Mouse (Mus musculus): ENCODE measurements around the gene Man1a2.

Man1a2 gene

DNA sequence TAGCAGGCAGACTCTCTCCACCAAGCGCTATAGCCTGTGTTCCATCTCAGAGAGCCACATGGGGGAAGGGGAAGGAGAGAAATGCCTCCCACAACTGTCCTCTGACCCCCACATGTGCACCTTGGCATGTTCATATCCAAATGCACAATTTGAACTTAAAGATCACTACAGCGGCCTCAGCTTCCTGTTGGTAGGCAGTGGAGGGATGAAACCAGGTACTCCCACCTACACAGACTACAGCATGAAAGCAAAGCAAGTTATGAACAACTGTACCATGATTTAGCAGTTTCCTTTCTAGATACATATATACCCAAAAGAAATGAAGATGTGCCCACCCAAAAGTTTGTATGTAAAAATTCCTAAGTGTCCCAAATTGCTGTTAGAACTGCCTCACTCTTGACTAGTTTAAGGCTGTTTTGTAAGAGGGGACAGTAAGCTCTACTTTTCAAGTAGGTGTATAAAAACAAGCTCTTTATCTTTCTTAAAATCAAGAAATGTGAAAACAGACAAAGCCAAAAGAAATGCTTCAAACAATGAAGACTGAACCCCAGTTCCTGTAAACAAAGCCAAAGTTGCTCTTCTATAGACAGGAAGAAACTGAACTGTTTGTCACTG lies 123.6 kb downstream of the Man1a2 start:
- no peak for DNase-seq

DNA sequence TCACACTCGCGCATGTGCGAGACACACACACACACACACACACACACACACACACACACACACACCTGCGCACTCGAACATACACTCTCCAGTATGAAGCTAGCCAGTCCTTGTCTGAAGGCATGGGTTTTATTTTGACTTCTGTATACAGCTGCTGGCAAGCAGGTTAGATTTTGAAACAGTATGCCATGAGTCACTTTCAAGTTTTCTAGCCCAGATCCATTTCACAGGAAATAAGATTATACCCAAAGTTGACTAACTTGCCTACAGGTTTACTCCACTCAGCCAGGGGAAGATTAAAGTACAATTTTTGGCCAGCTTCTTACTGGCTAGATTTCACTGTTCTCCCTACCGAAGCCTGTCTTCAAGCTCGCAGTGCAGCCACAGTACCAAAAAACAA lies 125.9 kb downstream of the Man1a2 start:
- no peak for DNase-seq

DNA sequence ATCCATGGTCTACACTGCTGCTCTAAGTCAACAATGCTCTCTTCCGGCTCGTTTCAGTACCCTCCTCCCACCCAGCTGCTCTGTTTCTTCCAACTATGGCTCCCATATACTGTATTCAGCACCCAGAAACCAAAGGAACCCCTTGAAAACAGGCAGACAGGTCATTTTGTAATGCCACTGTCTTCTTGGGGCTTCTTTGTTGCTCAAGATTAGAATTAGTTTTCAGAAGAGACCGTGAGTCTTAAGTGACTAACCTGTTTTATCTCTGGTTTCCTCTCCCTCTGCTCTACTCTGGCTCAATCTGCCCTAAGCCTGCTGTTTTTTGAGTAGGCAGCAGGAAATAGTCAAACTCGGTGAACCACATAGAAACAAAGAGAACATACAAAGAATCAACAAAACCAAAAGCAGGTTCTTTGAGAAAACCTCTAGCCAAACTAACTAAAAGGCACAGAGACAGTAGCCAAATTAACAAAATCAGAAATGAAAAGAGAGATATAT lies 127.0 kb downstream of the Man1a2 start:
- DNase-seq, result no peak

DNA sequence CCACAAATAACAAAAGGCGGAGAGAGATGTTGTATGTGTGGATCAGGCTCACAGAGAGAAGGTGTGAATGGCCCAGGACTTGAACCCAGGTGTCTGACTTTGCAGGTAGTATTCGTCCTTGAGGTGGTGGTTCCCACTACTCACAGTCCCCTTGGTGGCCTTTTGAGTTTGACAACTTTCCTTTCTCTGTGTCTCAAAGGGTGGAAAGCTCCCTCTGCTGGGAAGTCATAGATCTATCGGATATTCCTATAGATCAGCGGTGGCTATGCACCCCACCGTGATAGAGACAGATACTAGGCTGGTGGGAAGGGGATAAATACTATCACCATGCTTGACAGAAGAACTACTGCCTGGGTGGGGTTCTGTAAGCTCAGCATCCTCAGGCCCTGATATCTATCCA lies 130.5 kb downstream of the Man1a2 start:
- no peak for DNase-seq

DNA sequence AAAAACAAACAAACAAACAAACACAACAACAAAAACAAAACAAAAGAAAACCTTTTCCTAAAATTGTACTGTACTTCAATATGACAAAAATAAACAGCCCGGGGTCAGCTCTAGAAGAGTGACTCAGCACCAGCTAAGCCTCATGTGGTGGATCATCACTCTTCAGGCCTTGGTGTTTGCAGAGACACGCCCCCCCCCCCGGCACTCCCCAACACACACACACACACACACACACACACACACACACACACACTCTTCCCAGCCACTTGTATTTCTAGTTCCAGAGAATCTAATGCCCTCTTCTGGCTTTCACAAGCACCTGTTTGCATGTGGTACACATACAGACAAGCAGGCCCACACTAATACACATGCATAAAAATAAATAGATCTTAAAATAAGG lies 133.1 kb downstream of the Man1a2 start:
- no peak for DNase-seq

DNA sequence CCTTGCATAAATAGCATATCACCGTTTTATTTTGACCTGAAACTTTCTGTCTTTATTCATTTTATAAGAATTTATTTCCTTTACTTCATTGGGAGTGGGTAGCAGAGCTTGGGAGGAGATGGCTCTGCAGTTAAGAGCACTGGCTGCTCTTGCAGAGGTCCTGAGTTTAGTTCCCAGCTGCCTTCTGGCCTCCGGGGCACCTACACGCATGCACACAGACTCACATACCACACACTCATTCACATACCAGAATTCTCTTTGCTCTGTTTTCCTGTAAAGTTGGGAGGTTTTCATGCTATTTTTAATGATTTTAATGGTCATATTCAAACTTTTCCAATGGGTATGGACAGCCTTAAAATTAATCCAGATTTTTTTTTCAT lies 137.4 kb downstream of the Man1a2 start:
- DNase-seq, result no peak

DNA sequence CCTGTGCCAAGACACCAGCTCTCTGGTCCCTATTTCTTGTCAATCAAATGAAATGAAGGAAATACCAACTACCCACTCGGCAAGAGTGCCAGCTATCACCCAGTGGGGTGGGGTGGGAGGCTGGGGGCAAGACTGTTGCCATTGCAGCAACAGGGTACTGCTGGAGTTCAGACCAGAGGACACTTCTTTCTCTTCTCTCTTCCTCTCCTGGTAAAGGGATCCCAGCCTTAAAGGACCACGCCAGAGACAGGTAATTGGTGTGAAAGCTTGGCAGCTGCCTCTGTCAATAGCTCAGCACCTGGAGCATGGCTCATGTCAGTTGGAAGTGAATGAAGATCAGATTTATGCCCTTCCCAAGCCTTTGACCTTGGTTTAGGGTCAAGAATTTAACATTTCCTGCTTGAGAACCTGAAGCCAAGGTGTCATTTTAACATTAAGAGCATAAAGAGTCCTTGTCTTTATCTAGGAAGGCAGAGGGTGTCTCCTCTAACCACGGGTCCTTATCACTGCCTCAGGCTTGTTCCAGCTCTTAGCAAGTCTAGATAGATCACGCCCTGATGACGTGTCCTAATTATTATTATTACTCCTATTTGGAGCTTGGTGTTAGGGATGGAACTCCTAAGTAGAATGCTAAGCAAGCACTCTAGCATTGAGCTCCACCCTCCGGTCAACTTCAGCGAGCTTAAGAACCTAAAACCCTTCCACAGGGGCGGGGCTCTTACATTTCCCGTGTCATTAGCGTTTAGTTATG lies 138.0 kb downstream of the Man1a2 start:
- no peak for DNase-seq

DNA sequence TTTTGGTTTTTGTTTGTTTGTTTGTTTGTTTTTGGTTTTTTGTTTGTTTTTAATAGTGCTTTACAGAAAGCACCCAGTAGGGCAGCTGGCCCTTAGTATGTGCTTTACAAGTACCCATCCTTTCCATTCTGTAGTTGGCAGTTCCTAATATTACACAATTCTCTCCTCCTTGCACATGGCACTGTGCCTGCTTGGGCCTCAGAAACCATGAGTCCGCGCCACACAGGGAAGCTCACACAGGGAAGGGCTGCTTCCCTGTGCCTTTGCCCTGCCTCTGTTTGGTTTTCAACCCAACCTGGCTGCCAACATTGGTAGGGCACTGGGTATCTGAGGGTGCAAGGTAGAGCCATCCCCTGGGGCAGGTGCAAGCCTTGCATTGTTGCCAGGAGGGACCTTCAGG lies 148.6 kb downstream of the Man1a2 start:
- DNase-seq, result no peak

DNA sequence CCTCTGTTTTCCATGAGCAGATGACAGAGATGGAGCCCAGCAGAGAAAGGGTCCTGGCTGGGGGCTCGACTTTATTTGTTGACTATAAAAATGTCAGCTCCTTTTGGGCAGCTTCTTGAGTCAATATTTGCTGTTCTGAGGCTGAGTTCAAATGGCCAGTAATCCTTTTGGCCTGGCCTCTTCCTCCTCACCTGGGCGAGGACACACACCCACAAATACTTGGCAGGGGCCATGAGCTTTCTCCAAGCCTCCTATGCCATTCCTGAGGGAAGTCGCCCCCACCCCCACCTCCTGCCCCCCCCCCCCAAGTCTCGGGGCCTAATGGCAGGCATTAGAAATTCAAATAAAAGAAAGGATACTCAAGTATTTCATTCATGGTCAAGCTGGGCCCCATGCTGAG lies 149.4 kb downstream of the Man1a2 start:
- no peak for DNase-seq

DNA sequence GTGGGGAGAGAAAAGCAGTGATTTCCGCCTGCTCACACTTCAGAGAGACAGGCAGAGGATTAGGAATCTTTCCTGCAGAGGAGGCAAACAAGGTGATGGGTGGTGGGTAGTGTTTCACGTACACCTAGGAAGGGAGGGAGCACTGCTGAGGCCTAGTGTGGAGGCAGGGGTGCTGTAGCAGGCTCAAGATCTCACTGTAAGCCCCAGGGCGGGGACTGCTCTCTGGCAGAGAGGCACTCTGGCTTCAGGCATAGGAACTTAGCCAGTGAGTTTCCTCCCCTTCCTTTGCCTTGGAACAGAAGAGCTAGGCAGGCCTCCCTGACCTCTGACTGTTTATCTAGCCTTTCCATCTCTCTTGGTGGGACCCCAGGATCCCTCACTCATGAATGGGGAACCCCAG lies 150.0 kb downstream of the Man1a2 start:
- DNase-seq, result no peak

DNA sequence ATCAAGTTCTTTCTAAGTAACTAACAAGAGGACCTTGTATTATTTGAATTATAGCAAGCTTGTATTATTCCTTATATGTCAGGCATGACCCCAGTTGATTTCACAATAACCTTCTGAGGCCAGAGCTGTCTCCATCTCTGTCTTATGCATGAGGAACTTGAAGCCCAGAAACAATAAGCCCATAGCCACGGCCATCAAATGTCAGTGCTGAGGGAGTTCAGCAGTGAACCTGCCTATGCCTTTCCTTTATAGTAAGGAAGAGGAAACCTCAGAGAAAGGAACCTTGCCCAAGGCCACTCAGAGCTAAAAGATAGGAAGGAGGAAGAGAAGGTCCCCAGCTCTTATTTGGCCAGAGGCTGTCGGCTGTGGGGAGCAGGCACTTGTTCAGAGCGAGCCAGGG lies 150.9 kb downstream of the Man1a2 start:
- DNase-seq, result no peak

DNA sequence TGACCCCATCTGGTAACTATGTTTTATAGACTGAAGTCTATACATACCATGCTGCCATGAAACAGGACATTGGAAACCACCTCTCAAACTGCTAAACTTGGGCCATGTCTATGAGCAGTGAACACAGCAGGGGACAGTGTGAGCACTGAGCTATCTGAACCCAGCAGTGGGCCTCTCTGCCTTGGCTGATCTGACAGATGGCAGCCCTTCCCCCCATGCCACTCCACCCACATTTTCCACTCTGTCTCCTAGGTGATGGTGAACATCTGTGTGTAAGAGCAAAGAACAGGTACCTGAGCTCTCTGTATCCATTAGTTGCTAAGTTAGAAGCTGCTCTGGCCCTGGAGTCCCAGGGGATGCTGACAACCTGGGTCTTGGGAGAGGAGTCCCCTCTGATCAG lies 151.9 kb downstream of the Man1a2 start:
- DNase-seq, result no peak

DNA sequence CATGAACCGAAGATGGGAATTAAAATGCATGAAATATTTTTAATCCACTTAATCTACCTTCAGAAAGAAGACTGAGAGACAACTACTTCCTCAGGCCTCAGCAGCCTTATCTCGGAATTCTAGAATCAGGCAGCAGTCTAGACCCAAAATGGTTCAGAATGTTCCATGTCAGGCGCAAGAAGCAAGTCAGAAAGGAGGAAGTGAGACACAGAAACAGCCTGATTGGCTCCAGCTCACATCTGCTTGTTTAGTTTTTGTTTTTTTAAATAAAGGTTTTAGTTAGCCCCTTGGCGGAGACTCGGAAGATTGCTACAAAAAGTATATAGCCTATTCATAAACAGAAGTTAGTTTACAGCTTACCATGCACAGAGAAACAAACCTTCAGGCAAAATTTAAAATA lies 154.4 kb downstream of the Man1a2 start:
- no peak for DNase-seq

DNA sequence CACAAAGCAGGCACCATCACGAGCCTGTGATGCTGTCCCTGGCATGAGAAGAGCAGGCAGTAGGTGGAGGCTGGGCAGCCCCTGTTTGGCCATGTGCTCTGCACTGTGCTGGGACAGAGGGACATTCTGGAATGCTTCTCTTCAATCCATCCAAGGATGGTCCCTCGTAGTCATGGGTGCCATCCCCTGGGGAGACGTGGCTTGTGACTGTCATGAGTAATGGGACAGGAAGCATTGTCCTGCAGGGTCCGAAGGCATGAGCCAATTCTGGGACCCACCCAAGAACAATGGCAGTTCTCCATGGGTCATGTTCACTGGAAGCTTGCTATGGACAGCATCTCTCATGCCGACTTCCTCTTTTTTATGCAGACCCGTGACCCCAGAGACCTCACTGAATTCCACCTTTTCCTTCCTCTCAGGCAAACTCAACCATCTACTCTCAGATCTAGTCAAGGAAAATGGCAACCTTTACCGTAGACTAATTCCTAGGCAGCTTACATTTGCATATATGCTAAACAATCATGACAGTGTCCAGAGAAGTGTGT lies 155.0 kb downstream of the Man1a2 start:
- no peak for DNase-seq

DNA sequence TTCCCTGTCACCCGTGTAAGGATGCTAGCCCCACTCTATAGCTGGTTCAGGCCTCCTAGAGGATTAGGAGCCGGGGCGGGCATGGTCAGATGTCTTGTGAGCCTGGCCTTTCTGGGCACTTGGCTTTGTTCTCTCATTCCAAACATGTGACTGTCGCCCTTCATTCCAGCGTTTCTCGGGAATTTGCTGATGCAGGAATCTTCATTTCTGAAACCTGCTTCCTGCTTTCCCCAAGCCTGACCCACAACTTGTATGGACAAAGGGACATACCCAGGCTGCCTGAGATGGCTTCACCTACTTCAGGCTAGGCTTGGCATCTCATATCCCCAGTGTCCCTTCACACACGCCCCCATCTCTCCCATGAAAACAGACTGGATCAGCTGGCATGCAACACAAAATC lies 162.6 kb downstream of the Man1a2 start:
- DNase-seq, result no peak

DNA sequence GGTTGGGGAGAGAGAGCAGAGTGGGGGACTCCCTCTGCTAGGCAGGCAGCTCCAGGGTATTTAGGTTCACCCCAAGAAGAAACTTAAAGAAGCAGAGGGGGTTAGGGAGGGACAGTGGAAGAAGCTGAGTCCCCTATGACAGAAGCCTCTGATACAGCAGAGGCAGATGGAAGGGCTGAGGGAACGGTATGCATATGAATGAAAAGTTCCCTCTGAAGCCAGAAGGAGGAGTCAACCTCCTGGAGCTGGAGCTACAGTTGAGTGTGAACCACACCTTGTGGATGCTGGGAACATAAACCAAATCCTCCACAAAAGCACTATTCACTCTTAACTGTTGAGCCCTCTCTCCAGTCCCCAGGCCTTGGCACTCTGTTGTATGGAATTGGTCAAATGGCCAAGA lies 163.7 kb downstream of the Man1a2 start:
- no peak for DNase-seq

DNA sequence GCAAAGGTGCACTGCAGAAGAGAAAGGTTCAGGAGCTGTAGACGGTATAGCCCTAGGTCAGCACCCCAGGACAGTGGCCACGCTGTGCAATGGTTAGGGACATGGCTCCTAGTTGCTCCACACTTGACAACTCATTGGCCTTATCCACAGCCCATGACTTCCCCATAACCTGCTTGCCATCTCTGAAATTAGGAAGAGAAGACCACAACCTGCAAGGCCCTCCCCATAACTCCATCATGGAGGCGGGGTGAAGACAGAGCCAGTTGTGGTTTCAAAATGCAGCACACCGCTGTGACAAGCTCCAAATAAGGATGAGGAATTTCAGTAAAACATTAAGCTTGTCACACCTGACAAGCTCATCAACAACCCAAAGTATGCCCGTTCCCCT lies 169.6 kb downstream of the Man1a2 start:
- no peak for DNase-seq

DNA sequence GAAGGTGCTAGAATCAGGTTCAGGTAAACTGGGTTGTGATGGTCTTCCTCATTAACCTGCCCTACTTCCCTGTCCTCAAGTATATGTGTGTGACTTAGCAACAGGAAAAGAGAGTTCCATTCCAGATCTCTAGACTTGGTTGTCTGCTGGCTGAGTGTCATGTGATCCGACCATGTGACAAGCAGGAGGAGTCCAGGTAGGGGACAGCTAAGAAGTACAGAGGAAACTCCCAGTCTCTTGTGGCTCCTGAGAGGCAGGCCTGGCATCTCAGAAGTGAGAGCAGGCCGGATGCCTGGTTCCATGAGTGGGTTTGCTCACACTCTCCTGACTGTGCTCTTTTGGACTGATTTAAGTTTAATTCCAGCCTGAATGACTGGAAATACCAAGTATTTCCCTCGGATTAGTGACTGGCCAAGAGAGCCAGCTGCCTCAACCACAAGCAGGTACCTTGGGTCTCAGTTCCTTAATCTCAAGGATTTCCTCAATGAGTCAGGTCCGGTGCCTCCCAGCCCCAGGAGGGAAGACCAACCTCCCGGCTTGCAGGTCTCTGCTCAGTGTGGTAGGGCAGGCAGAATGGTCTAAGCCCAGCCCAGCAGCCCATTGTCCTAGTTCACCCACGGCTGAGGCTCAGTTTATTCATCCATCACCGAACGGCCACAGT lies 170.1 kb downstream of the Man1a2 start:
- DNase-seq, result no peak
